Mouse (Mus musculus): ENCODE measurements around the gene Acot8. TPM values are rescaled to one million over a fixed set of nuclear protein-coding genes. Genes with fewer than 3 reads are reported as not detected.

Gene Acot8
- polyA plus RNA-seq, 1 experiment from 2014 or later = 18.9 TPM

DNA sequence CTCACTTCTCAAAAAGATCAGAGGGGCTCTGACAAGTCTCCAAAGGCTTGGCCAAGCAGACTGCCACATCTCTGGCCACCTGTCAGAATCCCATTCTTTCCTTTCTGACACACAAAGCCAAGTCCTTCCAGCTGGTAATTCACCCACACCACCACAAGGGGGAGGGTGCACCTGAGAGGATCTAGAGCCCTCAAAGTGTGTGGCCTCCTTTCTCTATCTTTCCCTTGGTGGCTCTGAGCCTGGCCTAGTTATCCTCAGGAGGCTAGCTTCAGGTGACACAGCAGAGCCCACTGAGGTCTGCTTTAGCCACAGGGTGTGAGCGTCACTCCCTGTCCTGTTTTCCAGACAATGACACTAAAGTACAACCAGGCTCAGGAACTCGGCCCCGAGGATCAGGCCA lies 11.4 kb downstream of the Acot8 start:
- Histone ChIP-seq H3K9ac (replicated peaks; ENCODE audit: low read depth) (no peak overlapping the region), H3K36me3 (ENCODE audit: insufficient read depth, low read length) (peaks cover 24% of the 10 kb centered on the region; the same call in 1 of the 2 replicates), H3K4me1 (ENCODE audit: insufficient read depth, low read depth, low read length) (no peaks in the 10 kb centered on the region), H3K4me3 (ENCODE audit: low read depth, low read length) (no peak overlapping the region), H3K9me3 (ENCODE audit: low read length) (no peaks in the 10 kb centered on the region), H3K27me3 (replicated peaks; ENCODE audit: insufficient read depth, low read length) (no peaks in the 10 kb centered on the region), H3K27ac (ENCODE audit: low read length) (no peak overlapping the region), H3K4me2 (replicated peaks; ENCODE audit: low read depth, low read length) (no peak overlapping the region)
- TF ChIP-seq CTCF (IDR thresholded peaks at IDR 0.05) = peak; percentile 88
- TF ChIP-seq EP300 (IDR thresholded peaks at IDR 0.05) = no peak
- peak; percentile 18; the same call in 1 of the 2 replicates for ATAC-seq
- DNase-seq (ENCODE audit: low spot score) = peak; percentile 55
- 68% methylated on average over 3 of the region's 3 CpGs for WGBS

- H3K27me3 ChIP-seq (replicated peaks; ENCODE audit: insufficient read depth, low read length) = no peaks in the 10 kb centered on the region
- H3K36me3 ChIP-seq (ENCODE audit: insufficient read depth, low read length) = peaks cover 24% of the 10 kb centered on the region; the same call in 1 of the 2 replicates
- H3K27ac ChIP-seq (ENCODE audit: low read length) = no peak overlapping the region
- TF ChIP-seq CTCF (IDR thresholded peaks at IDR 0.05) (no peak), EP300 (IDR thresholded peaks at IDR 0.05) (no peak)
- H3K9ac ChIP-seq (replicated peaks; ENCODE audit: low read depth) = no peak overlapping the region
- no peak for DNase-seq (ENCODE audit: low spot score)
- no peak overlapping the region for H3K4me3 ChIP-seq (ENCODE audit: low read depth, low read length)
- H3K4me1 ChIP-seq (ENCODE audit: insufficient read depth, low read depth, low read length) = no peaks in the 10 kb centered on the region
- H3K9me3 ChIP-seq (ENCODE audit: low read length) = no peaks in the 10 kb centered on the region
- WGBS = 89% methylated on average over 12 of the region's 12 CpGs
- H3K4me2 ChIP-seq (replicated peaks; ENCODE audit: low read depth, low read length) = no peak overlapping the region
- ATAC-seq = no peak
Measured at GRCm38 (mm10) chr2:164792400-164793190, 12.1 kb downstream of the Acot8 start.

DNA sequence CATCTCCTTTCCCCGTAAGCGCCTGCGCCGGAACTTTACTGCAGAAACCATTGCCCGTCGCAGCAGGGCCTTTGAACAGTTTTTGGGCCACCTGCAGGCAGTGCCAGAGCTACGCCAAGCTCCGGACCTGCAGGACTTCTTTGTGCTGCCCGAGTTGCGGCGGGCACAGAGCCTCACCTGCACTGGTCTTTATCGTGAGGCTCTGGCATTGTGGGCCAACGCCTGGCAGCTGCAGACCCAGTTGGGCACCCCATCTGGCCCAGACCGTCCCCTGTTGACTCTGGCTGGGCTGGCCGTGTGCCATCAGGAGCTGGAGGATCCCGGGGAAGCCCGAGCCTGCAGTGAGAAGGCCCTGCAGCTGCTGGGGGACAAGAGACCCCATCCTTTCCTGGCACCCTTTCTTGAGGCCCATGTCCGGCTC lies 12.8 kb downstream of the Acot8 start:
- Histone ChIP-seq H3K4me3 (ENCODE audit: low read depth, low read length) (no peak overlapping the region), H3K4me2 (replicated peaks; ENCODE audit: low read depth, low read length) (no peak overlapping the region), H3K9ac (replicated peaks; ENCODE audit: low read depth) (no peak overlapping the region), H3K27ac (ENCODE audit: low read length) (no peak overlapping the region), H3K9me3 (ENCODE audit: low read length) (no peaks in the 10 kb centered on the region), H3K36me3 (ENCODE audit: insufficient read depth, low read length) (peaks cover 24% of the 10 kb centered on the region; the same call in 1 of the 2 replicates), H3K27me3 (replicated peaks; ENCODE audit: insufficient read depth, low read length) (no peaks in the 10 kb centered on the region), H3K4me1 (ENCODE audit: insufficient read depth, low read depth, low read length) (0 out of 2 replicates have a peak, but pooled peaks cover 2% of the 10 kb centered on the region)
- TF ChIP-seq EP300 (IDR thresholded peaks at IDR 0.05) (no peak), CTCF (IDR thresholded peaks at IDR 0.05) (no peak)
- ATAC-seq (no peak), DNase-seq (ENCODE audit: low spot score) (no peak)
- WGBS = 89% methylated on average over 18 of the region's 18 CpGs

DNA sequence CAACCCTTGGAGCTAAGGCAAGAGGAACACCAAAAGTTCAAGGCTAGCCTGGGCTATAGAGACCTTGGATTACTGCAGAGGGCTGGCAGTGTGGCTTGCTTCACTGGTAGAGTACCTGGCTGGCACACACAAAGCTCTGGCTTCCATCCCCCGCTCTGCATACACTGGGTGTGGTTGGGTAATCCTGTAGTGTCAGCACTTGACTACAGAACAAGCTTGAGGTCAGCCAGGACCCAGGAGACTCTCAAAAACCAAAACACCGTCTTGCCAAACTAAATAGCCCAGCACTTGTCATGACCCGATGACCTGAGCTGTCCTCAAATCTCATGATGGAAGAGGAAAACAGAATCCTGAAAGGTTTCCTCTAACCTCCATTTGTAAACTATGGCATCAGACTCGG lies 14.2 kb downstream of the Acot8 start:
- 0 out of 2 replicates have a peak, but pooled peaks have one; percentile 35 for TF ChIP-seq EP300 (IDR thresholded peaks at IDR 0.05)
- no peak for TF ChIP-seq CTCF (IDR thresholded peaks at IDR 0.05)
- 0 out of 2 replicates have a peak, but pooled peaks cover 8% of the 10 kb centered on the region for H3K4me1 ChIP-seq (ENCODE audit: insufficient read depth, low read depth, low read length)
- H3K9ac ChIP-seq (replicated peaks; ENCODE audit: low read depth) = no peak overlapping the region
- WGBS = 41% methylated on average over 4 of the region's 4 CpGs
- H3K4me3 ChIP-seq (ENCODE audit: low read depth, low read length) = no peak overlapping the region
- H3K4me2 ChIP-seq (replicated peaks; ENCODE audit: low read depth, low read length) = no peak overlapping the region
- 0 out of 2 replicates have a peak overlapping the region, but pooled peaks have one; percentile 38 for H3K27ac ChIP-seq (ENCODE audit: low read length)
- H3K36me3 ChIP-seq (ENCODE audit: insufficient read depth, low read length) = peaks cover 21% of the 10 kb centered on the region; the same call in 1 of the 2 replicates
- ATAC-seq = peak; percentile 46
- no peaks in the 10 kb centered on the region for H3K9me3 ChIP-seq (ENCODE audit: low read length)
- DNase-seq (ENCODE audit: low spot score) = peak; percentile 88
- H3K27me3 ChIP-seq (replicated peaks; ENCODE audit: insufficient read depth, low read length) = no peaks in the 10 kb centered on the region

GRCm38 (mm10) chr2:164788411-164788810 lies 16.3 kb downstream of the Acot8 start:
- TF ChIP-seq CTCF (IDR thresholded peaks at IDR 0.05) (no peak), EP300 (IDR thresholded peaks at IDR 0.05) (no peak)
- no peak overlapping the region for H3K4me2 ChIP-seq (replicated peaks; ENCODE audit: low read depth, low read length)
- no peak overlapping the region for H3K9ac ChIP-seq (replicated peaks; ENCODE audit: low read depth)
- H3K27ac ChIP-seq (ENCODE audit: low read length) = no peak overlapping the region
- H3K9me3 ChIP-seq (ENCODE audit: low read length) = no peaks in the 10 kb centered on the region
- H3K4me1 ChIP-seq (ENCODE audit: insufficient read depth, low read depth, low read length) = 0 out of 2 replicates have a peak, but pooled peaks cover 8% of the 10 kb centered on the region
- H3K36me3 ChIP-seq (ENCODE audit: insufficient read depth, low read length) = peaks cover 16% of the 10 kb centered on the region; the same call in 1 of the 2 replicates
- H3K4me3 ChIP-seq (ENCODE audit: low read depth, low read length) = no peak overlapping the region
- 70% methylated on average over 4 of the region's 4 CpGs for WGBS
- ATAC-seq (no peak), DNase-seq (ENCODE audit: low spot score) (no peak)
- no peaks in the 10 kb centered on the region for H3K27me3 ChIP-seq (replicated peaks; ENCODE audit: insufficient read depth, low read length)

DNA sequence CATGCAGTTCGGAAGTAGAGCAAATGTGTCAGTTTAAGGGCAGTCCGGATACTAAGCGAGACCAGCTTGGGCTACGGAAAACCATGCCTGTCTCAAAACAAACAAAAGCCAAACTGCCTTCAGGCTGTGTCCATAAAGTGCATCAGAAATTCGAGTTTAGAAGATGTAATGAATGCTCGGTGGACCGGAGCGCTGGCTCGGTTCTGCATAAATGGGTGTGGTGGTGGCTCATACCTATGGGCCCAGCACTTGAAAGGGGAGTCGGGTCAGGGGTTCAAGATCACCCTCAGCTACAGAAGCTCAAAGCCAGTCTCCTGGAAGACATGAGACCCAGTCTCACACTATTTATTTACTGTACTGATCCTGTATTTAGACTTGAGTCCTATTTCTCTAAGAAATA lies 16.9 kb downstream of the Acot8 start:
- Histone ChIP-seq H3K27me3 (replicated peaks; ENCODE audit: insufficient read depth, low read length) (no peaks in the 10 kb centered on the region), H3K36me3 (ENCODE audit: insufficient read depth, low read length) (peaks cover 13% of the 10 kb centered on the region; the same call in 1 of the 2 replicates), H3K9me3 (ENCODE audit: low read length) (no peaks in the 10 kb centered on the region), H3K4me1 (ENCODE audit: insufficient read depth, low read depth, low read length) (0 out of 2 replicates have a peak, but pooled peaks cover 8% of the 10 kb centered on the region), H3K9ac (replicated peaks; ENCODE audit: low read depth) (no peak overlapping the region), H3K27ac (ENCODE audit: low read length) (no peak overlapping the region), H3K4me2 (replicated peaks; ENCODE audit: low read depth, low read length) (peak overlapping the region; percentile 22; the same call in 1 of the 2 replicates), H3K4me3 (ENCODE audit: low read depth, low read length) (no peak overlapping the region)
- no peak for ATAC-seq
- TF ChIP-seq EP300 (IDR thresholded peaks at IDR 0.05) (no peak), CTCF (IDR thresholded peaks at IDR 0.05) (no peak)
- WGBS = 74% methylated on average over 10 of the region's 10 CpGs
- no peak for DNase-seq (ENCODE audit: low spot score)

Measured in lung, postnatal 0 days (tissue).